Mouse (Mus musculus): ENCODE data around the gene Hk2.

The Hk2 gene

DNA sequence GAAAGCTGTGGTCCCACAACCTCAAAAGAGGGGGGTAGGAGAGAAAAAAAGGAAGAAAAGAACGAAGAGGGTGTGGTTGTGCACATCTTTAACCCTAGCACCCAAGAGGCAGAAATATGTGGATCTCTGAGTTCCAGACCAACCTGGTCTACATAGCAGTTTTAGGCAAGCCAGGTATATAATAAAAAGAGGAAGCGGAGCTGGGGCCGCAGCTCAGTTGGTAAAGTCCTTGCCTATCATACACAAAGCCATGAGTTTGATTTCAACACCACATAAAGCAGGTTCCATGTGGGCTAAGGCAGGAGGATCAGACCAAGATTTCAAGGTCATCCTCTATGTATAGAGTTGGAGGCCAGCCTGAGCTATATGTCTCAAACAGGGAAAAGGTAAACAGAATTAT lies 4.0 kb downstream of the Hk2 start:
- DNase-seq (ENCODE audit: low spot score in 2 of 2) = no peak

DNA sequence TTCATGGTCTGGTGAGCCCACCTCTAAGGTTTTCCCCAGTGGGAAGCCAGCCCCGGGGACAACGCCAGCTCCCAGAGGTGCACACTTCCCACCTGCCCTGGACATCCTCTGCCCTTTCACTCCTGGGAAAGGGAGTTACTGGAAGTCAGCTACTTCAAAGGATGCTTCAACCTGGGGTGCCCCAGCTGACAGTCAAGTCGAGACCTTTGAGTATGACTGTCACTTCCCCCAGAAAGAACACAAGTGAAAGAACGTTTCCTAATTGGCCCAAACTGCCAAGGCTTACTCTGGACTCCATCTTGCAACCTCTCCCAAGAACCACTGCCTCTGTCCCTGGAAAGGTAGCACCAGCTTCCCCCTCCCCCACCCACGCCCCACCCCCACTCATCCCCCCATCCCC lies 4.5 kb downstream of the Hk2 start:
- no peak for DNase-seq (ENCODE audit: low spot score in 2 of 2)

DNA sequence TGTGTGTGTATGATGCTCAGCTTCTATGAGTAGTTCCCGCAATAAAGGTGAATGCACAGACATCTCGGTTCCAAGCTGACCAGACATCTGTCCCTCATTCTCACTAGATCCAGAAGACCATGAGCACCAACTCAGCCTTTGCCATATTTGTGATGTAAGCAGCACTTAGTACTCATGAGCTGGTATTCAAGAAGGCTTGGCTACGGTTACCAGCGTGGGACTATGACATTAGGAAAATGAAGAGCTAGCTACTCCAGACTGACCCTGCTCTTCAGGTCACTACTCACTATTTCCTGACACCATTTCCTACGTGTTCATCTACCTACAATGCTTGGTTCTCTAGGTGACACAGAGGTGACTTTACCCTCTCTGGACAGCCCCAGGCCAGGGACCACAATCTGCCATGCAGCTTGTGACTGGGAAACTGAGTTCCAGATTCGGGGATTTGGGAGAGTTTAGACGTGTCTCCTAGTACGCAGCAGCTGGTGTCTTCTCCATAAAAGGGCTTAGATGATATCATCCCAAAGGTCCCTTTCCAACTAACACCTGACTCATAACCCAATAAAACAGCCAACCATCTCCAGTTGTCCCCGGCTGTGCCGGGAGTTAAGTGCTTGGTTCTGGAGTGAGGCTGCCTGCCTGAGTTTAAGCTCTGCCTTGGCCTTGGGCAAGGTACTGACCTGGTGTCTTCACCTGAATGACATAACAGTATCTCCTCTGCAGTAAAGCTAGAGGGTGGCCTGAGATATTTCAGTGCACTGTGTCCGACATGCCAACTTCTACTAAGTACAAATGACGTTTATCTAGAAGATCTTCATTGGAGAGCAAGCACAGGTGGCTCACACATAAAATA lies 6.3 kb downstream of the Hk2 start:
- DNase-seq (ENCODE audit: low spot score in 2 of 2) = no peak

DNA sequence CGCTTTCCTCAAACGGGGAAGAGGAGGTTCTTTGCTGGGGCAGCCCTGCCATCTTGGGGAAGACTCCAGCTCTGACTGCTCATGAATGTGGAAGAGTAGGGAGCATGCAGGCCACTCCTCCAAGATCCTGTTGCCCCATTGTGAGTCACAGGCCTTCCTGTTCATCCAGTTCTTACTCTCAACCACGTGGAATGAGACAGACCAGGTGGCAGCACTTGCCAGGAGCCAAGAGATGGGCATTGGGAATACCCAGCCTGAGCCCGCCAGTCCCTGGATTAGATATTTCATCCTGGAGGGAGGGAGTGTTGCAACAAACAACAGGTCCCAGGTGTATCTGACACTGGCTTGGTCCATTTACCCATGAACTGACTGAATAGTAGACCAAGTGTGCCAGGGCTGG lies 7.6 kb downstream of the Hk2 start:
- DNase-seq (ENCODE audit: low spot score in 2 of 2) = no peak

DNA sequence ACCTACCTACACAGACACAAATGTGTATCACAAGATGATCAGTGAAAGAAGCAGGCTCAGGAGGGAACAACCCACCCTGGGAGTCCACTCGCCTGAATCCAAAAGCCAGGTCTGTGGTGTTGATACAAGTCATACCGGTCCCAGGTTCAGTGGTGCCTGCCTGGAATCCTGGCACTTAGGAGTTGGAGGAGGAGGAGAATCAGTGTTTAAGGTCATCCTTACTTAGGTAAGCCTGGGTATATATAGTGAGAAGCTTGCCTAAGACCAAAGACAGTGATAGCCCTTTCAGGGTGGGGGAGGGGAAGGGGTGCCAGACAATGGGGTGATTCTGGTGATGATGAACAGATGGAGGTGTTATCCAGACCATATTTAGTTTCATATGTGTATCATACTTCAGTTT lies 9.0 kb downstream of the Hk2 start:
- no peak for DNase-seq (ENCODE audit: low spot score in 2 of 2)

DNA sequence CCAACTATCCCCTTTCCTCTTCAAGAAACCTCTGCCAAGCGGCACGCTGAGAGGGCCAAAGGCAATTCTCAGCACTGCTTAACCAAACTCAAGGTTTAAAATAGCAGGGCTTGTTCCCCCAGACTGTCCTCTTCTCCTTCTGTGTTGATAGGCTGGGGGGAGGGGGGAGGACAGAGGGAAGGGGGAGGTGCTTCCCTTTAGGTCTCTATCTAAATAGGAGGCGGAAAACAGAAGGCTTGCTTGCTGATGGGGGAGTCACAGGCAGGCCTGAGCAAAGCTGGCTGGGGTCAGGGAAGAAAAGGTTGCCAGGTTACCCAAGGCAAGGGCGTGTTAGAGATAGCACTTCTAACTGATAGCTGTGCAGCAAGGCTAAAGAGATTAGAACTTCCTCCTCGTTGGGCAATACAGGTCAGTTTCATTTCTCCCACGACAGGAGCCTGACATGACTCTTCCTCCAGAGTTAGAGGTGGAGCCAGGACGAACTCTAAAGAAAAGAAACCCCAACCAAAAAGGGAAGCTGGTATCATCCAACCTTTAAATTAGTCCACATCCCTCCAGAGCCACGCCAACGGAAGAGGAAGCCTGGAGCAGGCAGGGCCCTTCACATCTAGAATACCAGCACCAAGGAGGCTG lies 10.3 kb downstream of the Hk2 start:
- DNase-seq (ENCODE audit: low spot score in 2 of 2) = no peak

DNA sequence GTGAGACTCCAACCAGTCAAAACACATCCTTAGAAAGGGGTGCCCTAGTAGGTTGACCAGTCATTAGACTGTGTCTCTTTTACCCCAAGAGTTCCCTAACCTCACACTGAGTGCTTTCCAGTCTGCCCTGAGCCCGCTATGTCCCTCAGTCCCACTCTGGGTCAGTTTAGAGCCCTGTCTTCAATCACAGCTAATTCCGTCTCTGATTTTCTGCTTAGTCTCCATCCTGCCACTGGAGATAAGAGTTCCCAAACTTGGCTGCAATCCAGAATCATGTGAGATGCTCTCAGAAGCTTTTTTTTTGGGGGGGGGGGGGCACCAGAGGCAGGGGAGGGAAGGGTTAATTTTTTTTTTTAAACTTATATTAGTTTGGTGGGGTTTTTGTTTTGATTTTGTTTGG lies 11.5 kb downstream of the Hk2 start:
- no peak for DNase-seq (ENCODE audit: low spot score in 2 of 2)

DNA sequence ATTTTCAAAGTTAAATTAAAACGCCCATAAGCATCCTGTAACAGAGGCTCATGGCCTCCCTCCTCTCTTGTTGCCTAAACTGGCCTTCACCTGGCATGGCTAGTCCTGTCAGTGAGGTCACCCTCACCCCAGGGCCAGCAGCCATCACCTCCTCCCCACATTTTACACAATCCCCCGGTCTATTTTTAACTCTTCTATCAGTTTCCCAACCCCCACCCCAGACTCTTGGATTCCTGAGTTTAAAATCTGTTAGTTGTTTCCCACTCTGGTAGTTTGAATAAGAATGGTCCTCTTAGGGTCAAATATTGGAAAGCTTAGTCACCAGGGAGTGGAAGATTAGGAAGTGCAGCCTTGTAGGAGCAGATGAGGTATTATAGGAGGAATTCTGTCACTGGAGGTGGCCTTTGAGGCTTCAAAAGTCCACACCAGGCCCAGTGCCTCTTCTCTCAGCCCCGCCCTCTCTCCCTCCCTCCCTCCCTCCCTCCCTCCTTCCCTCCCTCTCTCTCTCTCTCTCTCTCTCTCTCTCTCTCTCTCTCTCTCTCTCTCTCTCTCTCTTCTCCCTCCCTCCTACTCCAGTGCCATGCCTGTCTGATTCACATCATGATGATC lies 13.4 kb downstream of the Hk2 start:
- no peak for DNase-seq (ENCODE audit: low spot score in 2 of 2)

DNA sequence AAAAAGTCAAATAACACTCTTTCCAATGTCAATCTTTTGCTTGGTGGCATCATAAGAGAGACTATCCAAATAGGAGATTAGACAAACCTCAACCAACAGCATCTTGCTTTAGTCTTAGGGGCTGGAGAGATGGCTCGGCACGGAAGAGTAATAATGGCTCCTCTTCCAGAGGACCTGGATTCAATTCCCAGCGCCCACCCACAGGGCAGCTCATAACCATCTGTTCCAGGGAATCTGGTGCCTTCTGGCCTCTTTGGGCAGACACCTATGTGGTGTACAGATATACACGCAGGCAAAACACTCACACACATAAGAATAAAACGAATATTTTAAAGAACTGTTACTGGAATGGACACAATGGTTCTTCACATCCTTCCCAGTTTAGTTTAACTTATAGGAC lies 15.0 kb downstream of the Hk2 start:
- no peak for DNase-seq (ENCODE audit: low spot score in 2 of 2)

DNA sequence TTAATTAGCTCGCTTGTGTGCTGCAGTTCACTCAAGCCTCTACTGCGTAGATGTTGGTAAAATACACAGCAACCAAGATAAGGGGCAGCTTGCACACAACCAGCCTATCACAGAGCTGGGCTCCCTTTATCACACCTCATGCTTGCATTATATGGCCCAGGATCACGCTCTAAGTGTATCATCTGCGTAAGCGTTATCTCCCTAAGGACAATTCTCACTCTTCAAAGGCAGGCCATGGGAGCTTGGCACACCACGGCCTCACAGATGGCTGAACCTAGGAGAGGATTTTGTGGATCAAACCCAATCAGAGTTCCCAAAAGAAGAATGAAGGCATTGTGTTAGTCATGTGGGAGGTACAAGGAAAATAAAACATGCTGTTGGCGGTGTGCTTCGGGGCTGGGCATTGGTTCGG lies 17.4 kb downstream of the Hk2 start:
- no peak for DNase-seq (ENCODE audit: low spot score in 2 of 2)

DNA sequence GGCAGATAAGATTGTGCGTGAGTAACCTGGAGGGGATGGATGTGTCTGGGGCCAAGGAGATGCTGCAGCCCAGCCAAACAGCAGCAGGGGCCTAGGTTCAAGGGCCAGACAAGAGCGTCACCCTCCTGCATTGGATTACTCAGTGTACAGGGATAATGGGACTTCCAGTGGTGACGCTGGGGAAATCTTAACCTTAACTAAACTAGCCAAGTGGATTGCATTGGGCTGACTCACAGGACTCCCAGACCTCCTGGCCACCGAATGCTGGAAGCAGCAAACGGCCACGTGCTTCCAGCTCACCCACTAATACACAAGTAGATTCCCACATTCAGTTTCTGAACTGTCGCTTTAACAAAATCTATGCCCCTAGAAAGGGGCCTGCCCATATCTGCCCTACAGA lies 18.0 kb downstream of the Hk2 start:
- DNase-seq (ENCODE audit: low spot score in 2 of 2) = no peak

DNA sequence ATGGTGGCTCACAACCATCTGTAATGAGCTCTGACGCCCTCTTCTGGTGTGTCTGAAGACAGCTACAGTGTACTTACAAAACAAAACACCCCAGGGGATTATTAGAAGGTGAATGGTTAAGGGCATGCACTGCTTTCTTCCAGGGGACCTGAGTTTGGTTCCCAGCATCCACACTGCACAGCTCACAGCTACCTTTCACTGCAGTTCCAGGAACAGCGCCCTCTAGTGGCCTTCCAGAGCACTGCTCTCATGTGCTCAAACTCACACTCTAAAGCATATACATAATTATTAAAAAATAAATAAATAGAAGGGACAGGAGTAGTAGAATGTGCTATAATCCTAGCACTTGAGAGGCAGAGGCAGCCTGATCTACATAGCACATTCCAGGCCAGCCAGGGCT lies 18.9 kb downstream of the Hk2 start:
- DNase-seq (ENCODE audit: low spot score in 2 of 2) = no peak

DNA sequence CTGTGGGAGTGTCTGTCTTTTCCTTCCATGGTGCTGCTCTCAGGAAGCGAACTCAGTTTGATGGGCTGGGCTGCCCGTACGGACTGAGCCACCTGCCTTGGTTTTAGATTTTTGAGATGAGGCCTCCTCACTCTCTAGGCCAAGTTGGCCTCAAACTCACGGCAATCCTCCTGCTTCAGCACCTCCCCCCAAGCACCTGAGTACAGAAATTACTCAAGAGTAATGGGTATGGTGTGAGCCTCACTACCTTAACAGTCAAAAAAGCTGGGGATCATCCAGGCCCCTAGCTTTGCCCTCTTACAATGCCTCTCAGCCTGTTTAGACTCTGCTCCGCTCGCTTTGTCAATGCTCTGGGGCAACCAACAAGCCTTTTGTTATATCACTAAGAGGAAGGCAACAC lies 19.5 kb downstream of the Hk2 start:
- no peak for DNase-seq (ENCODE audit: low spot score in 2 of 2)

DNA sequence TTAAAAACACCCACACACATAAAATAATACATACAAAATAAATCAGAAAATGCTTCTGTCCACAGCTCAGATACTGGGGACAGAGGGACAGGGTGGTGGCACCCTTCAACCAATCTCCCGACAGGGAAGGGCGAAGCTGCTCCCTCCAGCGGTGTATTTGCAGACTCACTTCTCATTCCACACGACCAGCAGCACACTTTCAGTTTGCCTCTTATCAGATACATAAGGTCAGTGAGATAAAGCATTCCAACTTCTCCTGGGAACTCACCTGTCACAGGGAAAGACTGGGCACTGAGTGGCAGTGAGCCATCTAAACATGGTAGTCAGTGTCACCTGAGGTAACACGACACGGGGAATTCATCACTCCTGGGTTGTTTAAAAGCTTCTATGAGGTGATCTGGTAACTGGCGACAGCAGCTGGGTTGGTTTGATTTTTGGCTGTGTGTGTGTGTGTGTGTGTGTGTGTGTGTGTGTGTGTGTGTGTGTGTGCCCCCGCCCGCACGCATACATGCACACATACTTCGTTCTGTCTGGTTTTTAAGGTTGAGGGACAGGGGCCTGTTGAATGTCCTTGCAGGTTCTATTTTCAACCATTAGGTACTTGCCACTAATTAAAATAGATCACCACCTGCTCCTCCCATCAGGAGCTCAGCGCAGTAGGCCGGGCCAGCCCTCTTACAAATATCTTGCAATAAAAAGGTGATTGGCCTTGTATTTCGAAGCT lies 20.5 kb downstream of the Hk2 start:
- no peak for DNase-seq (ENCODE audit: low spot score in 2 of 2)

DNA sequence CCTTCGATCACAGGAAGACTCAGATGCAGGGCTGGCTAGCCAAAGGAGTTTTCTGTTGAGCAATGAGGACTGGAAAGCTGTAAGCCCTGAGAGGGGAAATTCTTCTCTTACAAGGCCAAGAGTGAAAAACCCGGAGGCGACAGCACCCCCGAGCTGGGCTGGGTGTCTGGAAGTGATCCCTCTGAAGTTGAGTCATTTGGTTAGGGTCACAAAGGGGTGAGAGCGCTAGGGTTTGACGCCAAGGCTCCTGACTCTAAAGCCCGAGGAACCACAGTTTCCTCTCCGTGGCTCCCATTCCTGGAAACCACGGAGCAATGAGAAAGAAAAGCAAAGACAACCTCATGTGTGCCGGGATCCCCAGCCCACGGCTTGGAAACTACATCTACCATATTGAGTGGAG lies 21.2 kb downstream of the Hk2 start:
- DNase-seq (ENCODE audit: low spot score in 2 of 2) = no peak

DNA sequence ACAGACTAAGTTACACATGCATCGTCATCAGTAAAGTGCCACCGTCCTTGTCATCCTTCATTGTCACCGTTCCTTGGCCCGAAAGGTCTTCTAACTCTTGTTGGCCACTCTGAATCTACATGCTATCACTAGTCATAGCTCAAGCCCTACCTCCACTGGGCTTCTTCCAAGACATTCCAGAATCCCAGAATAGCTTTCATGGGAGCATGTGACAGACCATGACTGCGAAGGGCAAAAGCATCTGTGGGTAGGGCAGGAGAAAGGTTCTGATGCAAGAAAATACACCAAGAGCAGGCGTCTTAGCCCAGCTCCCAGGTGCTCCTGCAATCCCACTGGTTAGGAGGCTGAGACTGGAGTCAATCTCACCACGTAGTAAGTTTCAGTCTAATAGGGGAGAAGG lies 22.5 kb downstream of the Hk2 start:
- DNase-seq (ENCODE audit: low spot score in 2 of 2) = no peak

DNA sequence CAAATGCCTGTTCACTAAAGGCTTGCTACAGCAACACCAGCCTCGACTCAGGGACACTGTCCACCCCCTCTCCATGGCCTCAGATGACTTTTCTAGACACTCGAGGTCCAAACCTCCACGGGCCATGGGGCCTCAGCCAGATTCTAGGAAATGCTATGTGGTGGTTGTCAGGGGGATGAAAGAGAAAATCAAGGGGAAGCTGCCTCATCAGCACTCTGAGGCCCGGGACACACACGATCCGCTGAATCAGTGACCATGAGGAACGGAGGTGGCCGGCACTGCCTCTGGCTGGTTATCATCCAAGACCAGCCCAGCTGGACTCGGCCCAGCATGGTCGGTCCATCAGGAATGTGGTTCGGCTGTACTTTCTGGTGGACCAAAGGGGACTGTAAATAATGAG lies 23.2 kb downstream of the Hk2 start:
- DNase-seq (ENCODE audit: low spot score in 2 of 2) = no peak

DNA sequence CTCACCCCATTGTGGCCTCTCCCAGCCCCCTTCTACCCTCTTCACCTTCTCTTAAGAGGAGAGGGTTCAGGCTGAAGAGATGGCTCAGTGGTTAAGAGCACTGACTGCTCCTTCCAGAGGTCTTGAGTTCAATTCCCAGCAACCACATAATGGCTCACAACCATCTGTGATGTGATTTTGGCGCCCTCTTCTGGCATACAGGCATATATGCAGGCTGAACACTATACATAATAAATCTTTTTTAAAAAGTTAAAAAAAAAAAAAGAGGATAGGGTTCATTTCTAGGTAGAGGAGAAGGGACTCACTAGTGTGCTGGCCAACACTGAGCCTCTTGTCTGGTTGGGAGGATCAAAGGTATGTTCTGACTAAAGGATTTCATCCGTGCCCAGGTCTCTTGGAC lies 24.2 kb downstream of the Hk2 start:
- DNase-seq (ENCODE audit: low spot score in 2 of 2) = no peak

DNA sequence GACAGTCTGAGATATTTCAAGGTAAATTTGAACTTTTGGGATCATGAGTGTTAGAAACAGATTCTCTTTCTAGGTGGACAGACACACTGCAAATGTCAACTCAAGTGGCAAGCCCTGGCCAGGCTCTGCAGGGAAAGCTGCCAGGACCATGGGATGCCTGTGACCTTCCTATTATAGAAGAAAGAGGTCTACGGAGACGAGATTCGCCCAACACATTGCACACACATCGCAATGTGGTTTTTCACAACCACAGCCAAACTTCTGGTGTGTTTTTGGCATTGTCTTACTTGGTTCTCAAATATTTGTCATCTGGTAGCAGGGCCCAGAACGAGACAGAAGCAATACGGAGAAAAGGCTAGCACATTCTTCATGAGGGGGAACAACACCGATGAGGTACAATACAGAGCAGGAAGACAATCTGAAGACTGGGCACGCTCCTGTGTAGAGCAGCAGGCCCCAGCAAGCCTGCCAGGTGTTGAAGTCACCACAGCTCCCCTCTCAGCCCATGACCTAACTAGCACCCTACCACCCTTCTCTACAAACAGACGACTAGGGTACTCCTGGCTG lies 26.1 kb downstream of the Hk2 start:
- no peak for DNase-seq (ENCODE audit: low spot score in 2 of 2)

DNA sequence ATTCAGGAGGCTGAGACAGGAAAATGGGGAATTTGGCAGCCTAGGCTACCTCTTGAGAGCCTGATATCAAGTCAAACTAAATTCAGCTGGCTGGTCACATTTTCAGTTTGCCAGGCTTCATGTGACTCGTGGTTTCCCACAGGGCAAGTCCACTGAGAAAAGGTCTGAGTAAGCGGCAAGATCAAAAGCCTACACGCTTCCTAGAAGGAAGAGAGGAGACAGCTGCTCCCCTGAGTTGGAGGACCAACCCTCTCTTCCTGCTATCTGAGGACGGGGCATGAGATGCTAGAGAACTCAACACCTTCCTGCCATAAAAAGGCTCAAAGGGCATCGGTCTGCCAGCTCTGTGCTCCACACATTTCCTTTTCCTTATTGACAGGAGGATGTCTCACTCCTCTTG lies 27.2 kb downstream of the Hk2 start:
- no peak for DNase-seq (ENCODE audit: low spot score in 2 of 2)

DNA sequence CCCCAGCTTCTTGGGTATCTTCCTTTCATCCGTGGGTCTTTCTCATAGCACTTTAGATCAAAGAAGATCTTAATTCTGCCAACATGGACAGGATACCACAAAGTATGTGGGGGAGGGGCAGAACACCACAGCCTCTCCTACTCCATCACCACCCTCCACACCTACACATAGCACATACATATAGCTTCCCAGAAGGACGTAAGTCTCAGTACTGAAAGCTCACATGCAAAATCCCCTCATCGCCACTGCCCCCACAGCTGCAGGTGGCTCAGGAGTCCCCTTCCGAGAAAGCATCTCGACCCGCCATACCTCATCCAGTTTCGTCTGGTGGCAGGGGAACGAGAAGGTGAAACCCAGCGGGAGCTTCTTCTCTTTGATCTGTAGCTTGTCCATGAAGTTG lies 29.7 kb downstream of the Hk2 start:
- no peak for DNase-seq (ENCODE audit: low spot score in 2 of 2)

DNA sequence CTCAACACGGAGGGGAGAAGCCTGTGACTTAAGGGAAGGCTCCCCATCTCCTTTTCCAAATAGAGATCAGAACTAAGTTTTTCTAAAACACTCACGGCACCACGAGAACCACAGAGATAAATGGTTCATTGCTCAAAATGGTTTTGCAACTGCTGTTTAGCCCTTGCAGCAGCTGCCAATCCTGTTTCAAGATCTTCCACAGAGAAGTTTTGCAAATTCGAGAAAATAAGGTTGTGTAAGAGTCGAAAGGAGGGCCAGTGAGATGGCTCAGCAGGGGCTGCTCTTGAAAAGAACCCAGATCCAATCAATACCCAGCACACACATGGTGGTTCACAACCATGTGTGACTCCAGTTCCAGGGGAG lies 32.8 kb downstream of the Hk2 start:
- DNase-seq (ENCODE audit: low spot score in 2 of 2) = no peak
